Mouse (Mus musculus): ENCODE data around the gene Rgma.

Rgma gene

DNA sequence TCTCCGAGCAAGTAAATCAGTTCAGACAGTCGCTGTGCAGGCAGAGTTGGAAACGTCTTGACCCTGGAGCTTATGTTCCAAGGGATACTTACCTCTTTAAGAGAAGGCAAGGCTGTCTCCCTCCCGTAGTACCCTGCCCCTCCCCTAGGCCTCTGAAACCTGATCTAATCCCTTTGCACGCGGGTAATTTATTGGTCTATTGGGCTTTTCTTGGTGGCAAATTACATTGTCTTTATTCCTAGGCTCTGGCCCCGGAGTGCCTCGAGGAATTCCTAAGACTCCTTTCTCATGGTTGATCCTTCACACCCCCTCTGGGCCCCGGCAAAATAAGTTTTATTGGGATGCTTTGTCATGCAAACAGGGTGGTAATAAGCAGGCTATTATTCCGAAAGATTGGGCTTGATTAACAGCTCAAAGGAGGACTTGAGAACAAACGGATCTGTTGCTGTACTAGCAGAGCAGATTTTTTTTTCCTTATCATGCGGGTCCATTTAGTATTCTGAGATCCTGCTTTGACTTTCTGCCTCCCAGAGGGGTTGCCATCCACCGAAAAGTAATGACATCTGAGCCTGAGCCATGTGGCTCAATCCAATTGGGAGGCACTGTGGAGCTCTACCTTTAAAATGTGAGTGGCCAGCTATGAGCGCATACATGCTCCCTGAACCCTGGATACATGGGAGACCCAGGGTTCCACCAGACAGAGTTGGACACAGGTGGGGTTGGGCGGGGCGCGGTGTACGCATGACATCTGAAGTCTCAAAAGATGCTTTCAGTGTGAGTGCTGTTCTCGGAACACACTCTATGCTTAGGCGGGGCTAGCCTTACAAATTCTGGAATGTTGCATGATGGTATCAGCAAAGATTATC lies 25.0 kb downstream of the Rgma start:
- DNase-seq (ENCODE audit: low spot score in 2 of 2): no peak

DNA sequence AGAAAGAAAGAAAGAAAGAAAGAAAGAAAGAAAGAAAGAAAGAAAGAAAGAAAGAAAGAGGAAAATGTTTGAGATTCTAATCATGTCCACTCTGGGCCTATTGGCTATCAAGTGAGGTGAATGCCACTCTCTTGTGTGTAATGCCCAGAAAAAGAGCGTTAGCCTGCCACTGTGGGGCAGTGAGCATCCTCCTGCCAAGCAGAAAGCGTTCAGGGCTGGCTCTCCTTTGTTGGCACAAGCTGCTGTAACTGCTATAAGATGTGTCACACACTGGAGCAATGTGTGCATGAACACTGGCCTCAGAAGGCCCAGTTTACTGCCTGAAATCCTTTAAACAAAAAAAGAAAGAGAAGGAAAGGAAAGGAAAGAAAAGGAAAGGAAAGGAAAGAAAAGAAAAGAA lies 26.8 kb downstream of the Rgma start:
- no peak for DNase-seq (ENCODE audit: low spot score in 2 of 2)

DNA sequence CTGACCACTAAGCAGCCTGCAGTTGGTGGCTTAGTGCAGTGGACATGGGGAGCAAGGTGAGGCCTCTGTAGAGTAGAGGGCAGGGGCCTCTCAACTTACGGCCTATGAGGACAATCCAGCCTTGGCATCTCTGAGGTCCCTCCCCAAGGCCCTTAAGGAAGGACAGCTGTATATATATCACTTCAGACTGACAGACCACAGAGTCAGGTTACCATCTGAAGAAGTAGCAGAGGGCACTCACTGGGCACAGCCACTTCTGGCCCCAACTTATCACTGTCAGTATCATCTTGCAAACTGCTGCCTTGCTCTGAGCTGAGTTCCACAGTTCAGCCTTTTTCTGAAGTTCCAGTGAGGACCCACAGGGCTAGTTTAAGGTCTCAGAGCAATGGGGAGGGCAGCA lies 27.4 kb downstream of the Rgma start:
- DNase-seq (ENCODE audit: low spot score in 2 of 2): no peak

DNA sequence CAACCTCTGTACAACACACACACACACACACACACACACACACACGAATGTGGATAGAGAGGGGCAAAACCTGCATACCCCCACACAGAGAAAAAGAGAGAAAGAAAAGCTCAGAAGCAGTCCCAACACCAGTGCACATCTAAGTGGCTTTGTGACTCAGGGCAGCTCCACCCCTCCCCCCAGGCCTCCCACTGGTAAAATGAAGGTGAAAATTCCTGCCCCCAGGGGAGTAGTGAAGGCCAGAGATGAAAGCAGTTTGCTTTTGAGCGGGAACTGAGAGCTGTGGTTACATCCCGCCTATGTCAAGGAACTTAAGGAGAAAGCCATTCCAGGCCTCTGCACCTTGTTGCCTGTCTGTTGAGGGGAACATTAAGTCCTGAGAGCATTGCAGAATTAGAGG lies 28.2 kb downstream of the Rgma start:
- DNase-seq (ENCODE audit: low spot score in 2 of 2): no peak

DNA sequence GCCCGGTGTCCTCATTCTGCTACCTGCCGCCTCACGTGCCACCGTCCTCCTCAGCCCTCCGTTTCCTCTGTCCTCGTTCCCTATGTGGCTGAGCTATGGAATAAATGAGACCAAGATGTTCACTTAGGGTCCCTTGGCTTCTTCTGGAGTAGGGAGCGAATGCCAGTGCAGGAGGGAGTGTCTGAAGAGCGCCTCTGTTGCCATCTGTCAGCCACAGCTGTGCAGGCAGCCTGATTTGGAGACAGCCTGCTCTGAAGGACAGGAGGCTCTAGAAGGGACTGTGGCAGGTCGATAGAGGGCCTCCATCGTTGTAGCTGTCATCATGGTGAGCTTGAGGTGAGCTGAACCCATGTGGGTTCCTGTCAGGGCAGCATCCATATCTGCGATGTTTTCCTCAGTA lies 30.2 kb downstream of the Rgma start:
- no peak for DNase-seq (ENCODE audit: low spot score in 2 of 2)

DNA sequence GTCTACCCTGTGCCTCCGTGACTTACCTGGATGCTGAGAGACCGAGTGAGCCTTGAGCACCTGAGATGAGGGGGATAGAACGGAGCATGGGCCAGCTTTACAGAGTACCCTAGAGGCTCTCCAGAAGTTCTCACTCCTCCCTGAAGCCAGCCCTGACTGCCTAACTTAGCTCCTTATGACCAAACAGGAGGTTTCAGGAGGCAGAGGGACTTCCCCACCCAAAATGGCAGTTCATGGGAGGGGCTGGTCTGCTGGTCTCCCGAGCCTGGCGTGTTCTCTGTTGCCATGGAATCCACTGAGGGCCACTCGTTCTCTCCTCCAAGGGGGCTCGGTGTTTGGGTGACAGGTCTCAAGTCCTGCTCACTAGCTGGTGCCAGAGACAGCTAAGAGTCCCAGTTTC lies 36.2 kb downstream of the Rgma start:
- no peak for DNase-seq (ENCODE audit: low spot score in 2 of 2)

DNA sequence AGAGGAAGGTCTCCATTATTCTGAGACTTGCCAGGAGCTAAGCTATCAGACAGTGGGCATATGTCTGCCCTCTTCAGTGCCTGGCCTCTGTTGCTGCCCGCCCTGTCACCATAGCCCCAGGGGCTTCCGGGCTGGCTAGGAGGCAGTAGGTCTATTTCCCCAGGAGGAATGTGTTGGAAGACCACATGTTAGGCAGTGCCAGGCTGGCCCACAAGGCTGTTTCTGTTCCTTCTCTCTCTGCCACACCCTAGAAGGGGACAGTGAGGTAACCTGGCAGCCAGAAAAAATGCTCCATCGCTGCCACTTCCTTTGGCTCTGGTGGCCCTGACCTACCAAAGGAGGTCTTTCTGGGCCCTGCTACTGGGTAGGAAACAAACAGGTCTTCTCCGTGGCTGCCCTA lies 36.7 kb downstream of the Rgma start:
- DNase-seq (ENCODE audit: low spot score in 2 of 2): no peak

DNA sequence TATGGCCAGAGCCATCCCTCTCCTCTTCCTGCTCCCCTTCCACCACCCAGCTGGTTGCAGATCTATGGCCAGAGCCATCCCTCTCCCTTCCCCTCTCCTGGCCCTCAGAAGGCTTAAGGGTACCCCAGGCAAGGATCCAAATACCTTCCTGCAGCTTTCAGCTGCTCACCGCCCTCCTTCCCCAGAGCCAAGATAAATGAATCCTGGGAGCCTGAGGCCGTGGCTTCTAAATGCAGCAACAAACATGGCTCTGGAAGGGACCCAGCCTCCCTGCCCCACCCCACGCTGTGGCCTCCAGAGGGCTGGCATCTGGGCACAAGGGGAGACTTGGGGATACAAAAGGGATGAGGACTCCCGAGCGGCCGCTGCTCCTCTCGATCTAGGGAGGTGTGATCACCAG lies 37.1 kb downstream of the Rgma start:
- no peak for DNase-seq (ENCODE audit: low spot score in 2 of 2)

DNA sequence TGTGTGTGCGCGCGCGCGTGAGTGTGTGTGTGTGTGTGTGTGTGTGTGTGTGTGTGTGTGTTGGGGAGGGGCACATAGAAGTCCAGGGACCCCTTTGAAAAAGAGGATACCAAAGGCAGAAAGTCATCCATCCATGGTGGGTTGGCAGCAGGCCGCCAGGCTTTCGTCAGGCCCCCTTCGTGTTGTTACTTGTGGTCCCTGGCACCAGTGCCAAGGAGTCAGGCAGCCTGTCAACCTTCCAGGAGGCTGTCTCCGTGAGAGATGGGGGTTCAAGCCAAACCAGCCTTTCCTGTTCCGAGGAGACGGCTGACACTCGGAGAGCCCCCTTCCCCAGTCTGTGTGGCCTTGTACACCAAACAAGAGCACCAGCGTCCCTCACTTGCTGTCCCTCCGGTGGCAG lies 38.9 kb downstream of the Rgma start:
- DNase-seq (ENCODE audit: low spot score in 2 of 2): no peak

DNA sequence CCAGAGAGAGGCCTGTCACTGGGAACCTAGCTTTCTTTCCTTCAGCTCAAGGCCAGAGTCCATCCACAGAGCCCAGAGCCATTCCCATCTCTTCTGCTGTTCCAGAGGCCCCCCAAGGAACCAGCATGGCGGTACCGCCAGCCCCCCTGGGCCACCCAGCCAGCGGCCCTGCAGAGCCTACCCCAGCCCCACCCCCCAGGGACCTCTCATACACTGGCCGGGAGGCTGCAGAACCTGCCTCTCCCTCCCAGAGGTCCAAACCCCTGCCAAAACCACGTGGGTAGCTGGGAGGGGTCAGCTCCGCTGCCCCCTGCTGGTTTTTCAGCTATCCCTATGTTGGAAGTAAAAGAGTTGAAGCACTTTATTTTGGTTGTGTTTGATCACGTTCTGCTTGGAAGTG lies 44.1 kb downstream of the Rgma start:
- DNase-seq (ENCODE audit: low spot score in 2 of 2): no peak

DNA sequence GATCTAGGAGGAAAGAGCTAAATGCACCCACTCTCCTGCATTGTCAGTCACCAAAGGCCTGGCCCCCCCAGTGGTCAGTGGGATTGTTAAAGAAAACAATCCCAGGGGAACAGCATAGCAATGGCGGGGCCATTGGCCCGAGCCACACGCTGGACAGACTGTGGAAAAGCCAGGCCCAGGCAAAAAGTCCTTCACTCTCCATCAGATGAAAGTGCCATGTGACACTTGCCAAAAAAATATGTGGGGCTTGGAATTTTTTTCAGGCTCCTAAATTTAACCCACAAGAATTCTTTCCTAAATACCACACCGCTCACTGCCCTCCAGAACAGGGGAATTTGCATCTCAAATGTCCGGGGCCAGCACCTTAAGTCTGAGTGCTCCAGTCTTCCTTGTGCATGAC lies 45.5 kb downstream of the Rgma start:
- DNase-seq (ENCODE audit: low spot score in 2 of 2): no peak

DNA sequence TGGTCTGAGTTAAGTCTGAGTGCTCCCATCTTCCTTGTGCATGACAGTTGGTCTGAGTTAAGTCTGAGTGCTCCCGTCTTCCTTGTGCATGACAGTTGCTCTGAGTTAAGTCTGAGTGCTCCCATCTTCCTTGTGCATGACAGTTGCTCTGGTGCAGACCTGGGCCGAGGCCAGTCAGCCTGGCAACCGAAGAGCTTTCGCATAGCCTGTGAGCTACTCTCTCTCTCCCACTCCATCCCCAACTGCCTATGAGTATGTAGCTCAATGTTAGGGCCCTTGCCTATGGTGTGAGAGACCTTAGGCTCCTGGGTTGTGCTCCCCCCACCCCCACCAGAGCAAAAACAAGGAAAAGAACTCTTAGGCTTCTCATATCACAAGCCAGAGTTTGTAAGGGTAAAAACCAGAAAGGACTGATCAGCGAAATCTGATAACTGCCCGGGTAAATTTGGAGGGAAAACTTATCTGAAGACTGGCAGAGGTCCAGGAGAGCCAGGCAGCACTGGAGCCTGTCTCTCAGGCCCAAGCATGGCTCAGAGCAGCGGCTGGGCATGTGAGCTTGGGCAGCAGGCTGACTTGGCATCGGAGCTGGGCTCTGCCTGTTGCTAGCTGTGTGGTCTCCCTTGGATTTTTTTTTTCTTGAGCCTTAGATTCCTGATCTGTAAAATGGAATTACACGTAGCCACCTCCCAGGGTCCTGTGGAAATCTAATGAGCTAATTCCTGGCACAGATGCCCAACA lies 46.1 kb downstream of the Rgma start:
- DNase-seq (ENCODE audit: low spot score in 2 of 2): no peak

DNA sequence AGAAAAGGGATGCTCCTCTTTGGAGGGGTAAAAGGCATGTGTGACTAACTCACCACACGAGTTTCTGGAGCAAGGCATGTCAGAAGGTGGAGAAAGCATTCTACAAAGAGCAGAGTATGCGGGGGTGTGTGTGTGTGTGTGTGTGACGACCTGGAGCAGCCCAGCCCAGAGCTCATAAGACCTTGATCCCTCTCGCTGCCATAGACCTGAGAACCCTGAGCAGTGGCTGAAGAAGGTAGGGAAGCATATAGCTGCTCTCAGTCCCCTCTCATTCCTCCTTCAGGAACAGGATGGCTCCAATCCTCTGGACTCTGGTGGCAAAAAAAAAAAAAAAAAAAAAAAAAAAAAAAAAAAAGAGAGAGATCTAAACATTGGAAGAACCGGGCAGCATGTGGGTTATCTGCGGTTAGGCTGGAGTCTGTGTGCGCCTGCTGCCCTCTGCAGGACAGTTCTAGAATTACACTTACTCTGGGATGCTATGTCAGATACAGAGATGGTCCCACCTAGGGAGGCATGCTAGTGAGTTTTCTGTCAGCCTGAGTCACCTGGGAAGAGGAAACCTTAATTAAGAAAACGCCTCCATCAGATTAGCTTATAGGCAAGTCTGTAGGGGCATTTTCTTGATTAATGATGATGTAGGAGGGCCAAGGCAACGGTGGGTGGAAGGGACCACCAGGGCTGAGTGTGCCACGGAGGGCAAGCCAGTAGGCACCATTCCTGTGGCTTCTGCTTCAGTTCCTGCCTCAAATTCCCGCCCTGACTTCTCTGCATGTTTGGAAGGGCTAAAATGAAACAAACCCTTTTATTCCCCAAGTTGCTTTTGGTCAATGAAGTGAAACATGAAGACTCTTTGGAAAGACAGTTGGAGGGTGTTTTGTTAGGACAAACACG lies 47.2 kb downstream of the Rgma start:
- DNase-seq (ENCODE audit: low spot score in 2 of 2): peak; percentile 52 to 93

DNA sequence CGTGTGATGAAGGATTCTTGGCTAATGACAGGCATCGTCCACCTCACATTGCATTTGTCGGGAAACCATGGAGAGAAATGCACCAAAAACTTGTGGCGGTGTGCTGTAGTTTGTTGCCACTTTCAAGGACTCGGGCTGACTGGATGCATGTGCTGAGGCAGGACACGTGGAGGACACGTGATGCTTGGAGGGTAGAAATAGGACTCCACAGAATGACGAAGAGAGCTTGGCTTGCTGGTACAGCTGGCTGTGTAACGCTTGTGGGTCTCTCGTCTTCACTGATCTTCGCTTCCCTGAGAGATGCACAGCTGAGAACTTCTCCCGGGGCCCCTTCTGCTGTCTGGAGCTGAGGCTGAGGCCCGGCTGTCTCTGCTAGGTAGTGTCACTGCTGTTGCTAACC lies 47.9 kb downstream of the Rgma start:
- DNase-seq (ENCODE audit: low spot score in 2 of 2): peak in 1 of 2 experiments; percentile 77

DNA sequence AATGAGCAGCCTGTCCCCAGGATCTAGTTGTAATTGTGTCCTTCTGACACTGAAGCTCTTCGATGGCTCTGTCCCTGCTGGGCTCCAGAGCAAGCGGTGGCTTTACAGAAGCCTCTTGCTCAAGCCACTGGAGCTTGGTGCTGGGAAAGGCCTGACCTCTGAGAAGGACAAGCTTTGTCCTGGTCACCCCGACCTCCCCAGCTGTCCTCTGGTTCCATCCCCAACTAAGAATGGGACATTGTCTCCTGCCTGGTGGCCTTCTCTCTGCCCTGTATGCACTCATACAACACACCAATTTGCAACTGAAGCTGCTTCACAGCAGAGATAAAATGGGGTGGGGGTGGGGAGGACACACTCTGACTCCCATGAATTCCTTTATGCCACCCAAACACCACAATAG lies 48.9 kb downstream of the Rgma start:
- peak; percentile 53 to 57 for DNase-seq (ENCODE audit: low spot score in 2 of 2)

DNA sequence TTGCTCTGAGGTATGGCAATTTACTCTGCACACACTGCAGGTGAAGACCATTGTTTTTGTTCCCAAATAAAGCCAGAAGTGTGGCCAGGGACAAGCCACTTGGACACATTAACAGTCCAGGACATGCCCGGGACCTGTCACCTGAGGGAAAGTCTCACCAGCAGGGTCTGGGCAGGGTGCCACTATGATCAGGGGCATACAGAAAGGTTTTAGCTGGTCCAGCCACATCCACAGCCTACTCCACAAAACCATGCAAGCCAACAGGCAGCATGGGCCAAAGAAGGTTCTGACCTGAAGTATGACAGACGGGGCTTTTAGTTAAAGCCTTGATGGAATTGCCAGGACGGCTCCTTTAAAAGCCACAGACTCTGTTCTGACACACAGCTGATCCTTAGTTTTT lies 49.4 kb downstream of the Rgma start:
- no peak for DNase-seq (ENCODE audit: low spot score in 2 of 2)

DNA sequence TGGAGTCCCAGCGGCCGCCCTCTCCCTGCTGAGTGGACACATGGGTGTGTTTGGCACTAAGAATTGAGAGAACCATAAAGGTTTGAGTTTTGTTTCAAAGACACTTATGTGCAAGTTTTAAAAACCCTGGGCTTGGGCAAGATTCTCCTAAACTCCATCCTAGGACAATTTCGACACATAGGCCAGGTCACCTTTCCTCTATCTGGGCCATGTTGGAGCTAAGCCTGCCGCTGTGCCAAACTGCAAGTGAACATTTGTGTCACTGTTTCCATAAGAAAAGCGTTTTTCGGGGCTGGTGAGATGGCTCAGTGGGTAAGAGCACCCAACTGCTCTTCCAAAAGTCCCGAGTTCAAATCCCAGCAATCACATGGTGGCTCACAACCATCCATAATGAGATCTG lies 50.1 kb downstream of the Rgma start:
- DNase-seq (ENCODE audit: low spot score in 2 of 2): no peak

DNA sequence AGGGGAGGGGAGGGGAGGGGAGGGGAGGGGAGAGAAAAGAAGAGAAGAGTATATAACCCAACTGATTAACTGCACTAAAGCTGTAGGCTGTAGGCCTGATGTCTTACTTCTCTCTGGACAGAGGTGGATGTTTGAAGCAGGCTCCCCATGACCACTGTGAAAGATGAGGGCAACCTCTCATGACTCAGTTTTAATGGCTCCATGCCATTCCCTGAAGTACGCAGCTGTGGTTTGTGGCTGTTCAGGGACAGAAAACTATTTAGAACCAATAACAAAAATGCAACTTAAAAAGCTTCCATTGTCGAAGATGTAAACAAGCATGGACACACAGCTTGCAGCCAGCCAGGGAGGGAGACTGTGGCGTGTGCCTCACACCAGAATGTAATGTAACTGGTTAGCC lies 50.9 kb downstream of the Rgma start:
- DNase-seq (ENCODE audit: low spot score in 2 of 2): no peak

DNA sequence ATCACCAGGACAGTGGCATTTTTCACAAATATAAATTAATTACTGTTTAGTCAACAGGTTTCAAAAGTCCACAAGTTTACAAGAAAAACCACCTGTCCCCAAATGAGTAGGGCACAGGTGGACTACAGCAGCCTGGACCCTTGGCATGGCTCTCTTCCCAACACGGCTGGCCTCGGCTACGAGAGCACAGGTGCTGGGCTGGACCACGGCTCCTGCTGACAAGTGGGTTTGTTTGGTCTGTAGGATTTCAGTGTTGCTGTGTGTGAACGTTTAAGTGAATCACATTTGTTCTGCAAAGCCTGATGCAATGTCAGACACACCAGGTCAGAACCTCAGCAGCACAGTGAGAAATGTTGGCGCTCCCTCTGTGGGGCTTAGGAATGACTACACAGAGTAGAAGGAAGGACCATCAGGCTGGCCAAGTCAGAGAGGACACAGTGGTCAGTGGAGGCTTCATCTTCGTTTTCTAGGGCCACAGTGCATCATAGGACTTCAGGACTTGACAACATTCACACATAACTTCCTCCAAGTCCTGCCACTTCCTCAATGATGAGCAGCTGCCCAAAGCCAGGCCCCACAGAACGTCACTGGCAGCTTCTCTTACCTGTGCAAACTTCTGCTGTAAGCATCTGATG lies 51.6 kb downstream of the Rgma start:
- no peak for DNase-seq (ENCODE audit: low spot score in 2 of 2)

DNA sequence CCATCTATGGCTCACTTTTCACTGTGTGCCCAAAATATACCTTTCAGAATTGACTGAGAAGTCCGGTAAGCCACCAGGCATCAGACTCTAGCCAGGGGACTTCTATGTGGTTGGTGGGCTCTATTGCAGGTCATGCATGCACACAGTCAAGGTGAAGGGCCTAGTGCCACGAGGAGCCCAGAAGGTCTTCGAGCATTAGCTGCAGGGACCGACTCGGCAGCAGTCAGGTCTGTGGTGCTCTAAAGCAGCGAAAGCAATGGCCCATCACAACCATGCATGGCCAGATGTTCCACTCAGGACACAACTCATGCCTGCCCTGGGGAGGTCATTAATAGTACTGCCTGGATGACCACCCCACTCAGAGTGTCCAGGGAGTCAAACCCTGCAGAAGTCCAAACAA lies 52.5 kb downstream of the Rgma start:
- DNase-seq (ENCODE audit: low spot score in 2 of 2): no peak

DNA sequence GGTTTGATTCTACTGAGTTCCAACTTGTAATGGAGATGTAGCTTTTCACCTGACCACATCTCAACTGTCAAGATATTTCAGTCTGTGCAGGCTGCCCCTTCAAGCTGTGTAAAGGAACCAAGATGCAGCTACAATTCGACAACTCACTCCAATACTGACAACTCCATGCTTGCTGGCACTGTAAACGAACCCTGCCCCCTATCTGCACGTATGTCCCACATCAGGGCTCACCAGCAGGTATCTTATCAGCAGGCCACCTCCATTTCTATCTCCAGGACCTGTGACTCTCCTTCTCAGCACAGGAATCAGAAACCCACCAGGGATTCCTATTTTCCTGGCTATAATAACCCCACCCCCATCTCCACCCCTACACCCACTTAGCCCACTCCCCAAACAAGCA lies 53.2 kb downstream of the Rgma start:
- DNase-seq (ENCODE audit: low spot score in 2 of 2): no peak
